Mouse (Mus musculus): Measurements from ENCODE around the gene Syt2. TPM values are rescaled to one million over a fixed set of nuclear protein-coding genes. Genes with fewer than 3 reads are reported as not detected.

Gene Syt2
- polyA plus RNA-seq, 1 experiment = 5.7 TPM

DNA sequence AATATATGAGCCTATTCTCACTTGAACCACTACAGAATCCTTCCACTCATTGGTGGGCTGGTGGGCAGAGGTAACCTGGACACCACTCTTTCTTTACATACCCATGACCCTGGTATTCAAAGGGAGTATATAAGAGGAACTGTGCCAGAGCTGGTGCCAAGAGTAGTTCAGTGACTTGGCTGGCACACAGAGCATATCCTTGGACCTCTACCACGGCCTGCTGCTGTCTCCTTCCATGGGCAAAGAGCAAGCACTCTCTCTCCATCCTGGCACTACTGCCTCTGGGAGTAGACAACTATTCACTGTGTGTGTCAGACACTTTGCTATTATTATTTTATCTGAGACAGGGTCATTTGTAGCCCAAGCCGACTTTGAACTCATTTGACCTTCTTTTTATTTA lies 49.8 kb downstream of the Syt2 start:
- no peak for DNase-seq (ENCODE audit: low read depth)
- TF ChIP-seq POLR2A (IDR thresholded peaks at IDR 0.05; ENCODE audit: borderline replicate concordance, extremely low read depth, insufficient read depth, insufficient read length, poor library complexity, severe bottlenecking) (no peak), CTCF (IDR thresholded peaks at IDR 0.05; ENCODE audit: borderline replicate concordance, extremely low read depth, insufficient read depth, insufficient read length) (no peak)

DNA sequence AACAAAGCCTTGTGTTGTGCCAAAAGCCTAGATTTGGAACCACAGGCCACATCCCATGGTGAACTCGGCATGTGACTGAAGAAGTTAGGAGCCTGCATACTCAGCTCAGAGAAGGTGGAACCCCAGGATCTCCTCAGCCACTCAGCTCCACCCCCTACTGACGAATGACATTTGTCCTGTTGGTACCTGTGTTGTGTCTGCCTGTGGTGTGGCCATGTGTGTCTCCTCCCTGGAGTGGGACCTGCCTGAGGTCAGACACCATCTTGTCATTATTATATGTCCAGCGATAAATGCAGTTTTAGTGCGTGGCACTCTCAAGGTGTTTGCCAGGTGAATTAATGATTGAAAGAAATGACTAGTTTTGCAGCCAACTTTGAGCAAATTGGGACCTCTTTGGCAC lies 50.6 kb downstream of the Syt2 start:
- DNase-seq (ENCODE audit: low read depth) = no peak
- TF ChIP-seq CTCF (IDR thresholded peaks at IDR 0.05; ENCODE audit: borderline replicate concordance, extremely low read depth, insufficient read depth, insufficient read length) (no peak), POLR2A (IDR thresholded peaks at IDR 0.05; ENCODE audit: borderline replicate concordance, extremely low read depth, insufficient read depth, insufficient read length, poor library complexity, severe bottlenecking) (no peak)

DNA sequence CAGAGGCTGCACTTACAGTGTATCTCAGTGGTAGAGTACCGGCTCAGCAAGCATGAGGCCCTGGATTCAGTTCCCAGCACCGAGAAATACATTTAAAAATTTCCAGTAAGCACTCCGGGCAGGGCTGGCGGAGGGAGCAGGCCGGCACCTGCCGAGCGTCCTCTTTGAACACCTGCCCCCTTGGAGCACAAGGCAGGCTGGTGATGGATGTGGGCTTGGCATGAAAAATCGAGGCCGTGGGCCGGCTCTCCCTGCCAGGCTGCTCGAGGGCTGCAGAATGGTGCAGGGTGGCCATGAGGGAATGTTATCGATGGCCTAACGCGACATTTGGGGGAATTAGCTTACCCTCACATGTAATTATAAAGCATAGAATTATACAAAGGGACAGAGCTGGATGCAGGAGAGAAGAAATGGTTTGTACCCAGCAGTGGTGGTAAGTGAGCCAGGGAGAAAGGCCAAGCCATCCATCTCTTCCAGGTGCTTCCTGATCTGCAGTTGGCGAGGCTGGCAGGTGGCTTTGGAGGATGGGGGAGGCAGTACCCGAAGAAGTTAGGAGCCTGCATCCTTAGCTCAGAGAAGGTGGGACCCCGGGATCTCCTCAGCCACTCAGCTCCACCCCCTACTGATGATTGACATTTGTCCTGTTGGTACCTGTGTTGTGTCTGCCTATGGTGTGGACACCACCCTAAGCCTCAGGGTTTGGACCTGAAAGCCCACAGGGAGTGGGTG lies 51.2 kb downstream of the Syt2 start:
- no peak for DNase-seq (ENCODE audit: low read depth)
- TF ChIP-seq CTCF (IDR thresholded peaks at IDR 0.05; ENCODE audit: borderline replicate concordance, extremely low read depth, insufficient read depth, insufficient read length) = no peak
- no peak for TF ChIP-seq POLR2A (IDR thresholded peaks at IDR 0.05; ENCODE audit: borderline replicate concordance, extremely low read depth, insufficient read depth, insufficient read length, poor library complexity, severe bottlenecking)

DNA sequence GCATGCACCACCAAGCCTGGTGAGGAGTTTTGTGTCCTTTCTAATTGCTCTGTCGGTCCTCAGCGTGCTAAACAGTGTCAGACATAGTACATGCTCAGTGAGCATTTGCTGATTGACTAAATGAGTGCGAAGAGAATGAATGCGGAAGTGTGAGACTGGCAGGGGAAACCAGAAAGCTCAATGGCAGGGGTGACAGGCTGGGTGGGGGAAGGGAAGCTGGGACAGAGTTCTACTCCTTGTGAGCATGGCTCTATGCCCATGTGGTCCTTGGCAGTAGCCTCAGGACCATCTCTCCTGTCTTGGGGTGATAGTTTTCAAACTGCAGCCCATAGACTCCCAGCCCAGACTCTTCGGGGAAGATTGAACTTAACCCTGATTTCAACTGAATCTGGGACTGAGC lies 52.0 kb downstream of the Syt2 start:
- peak; percentile 56 for DNase-seq (ENCODE audit: low read depth)
- TF ChIP-seq CTCF (IDR thresholded peaks at IDR 0.05; ENCODE audit: borderline replicate concordance, extremely low read depth, insufficient read depth, insufficient read length) (no peak), POLR2A (IDR thresholded peaks at IDR 0.05; ENCODE audit: borderline replicate concordance, extremely low read depth, insufficient read depth, insufficient read length, poor library complexity, severe bottlenecking) (no peak)

DNA sequence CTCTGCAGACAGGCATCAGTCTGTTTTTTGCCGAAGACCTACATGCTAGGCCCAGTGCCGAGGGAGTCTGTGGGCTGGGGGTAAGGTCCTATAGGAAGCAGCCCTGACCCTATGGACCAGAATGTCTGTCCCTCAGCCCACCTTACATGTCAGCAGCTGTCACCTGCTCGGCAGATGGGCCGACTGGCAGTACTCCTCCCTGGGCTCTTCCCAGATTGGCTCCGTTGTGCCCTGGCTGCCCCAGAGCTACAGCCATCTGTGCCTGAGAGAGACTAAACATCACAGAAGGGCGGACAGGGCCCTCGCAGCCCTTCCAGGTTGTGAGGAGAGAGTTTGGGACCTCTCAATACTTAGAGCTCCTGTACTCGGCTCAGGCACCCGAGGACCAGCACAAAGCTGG lies 52.9 kb downstream of the Syt2 start:
- peak; percentile 44 for DNase-seq (ENCODE audit: low read depth)
- TF ChIP-seq POLR2A (IDR thresholded peaks at IDR 0.05; ENCODE audit: borderline replicate concordance, extremely low read depth, insufficient read depth, insufficient read length, poor library complexity, severe bottlenecking) = no peak

DNA sequence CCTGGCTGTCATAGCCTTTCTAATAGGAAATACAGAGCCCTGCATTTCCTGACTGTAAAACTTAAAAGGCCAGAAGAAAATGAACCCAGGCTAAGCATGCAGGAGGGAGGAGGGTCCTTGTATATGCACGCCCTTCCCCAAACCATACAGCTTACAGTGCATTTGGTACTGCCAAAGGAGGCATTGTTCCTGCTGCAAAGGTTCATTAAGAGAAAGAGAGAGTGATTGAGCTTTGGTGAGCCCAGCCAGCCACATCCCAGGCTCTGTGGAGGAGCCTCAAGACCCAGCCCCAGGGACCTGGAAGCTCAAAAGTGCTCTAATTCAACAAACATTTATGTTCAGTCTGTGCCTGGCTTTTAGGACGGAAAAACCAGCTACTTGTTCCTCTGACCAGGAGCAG lies 53.7 kb downstream of the Syt2 start:
- peak; percentile 80 for DNase-seq (ENCODE audit: low read depth)
- TF ChIP-seq CTCF (IDR thresholded peaks at IDR 0.05; ENCODE audit: borderline replicate concordance, extremely low read depth, insufficient read depth, insufficient read length) (no peak), POLR2A (IDR thresholded peaks at IDR 0.05; ENCODE audit: borderline replicate concordance, extremely low read depth, insufficient read depth, insufficient read length, poor library complexity, severe bottlenecking) (no peak)

DNA sequence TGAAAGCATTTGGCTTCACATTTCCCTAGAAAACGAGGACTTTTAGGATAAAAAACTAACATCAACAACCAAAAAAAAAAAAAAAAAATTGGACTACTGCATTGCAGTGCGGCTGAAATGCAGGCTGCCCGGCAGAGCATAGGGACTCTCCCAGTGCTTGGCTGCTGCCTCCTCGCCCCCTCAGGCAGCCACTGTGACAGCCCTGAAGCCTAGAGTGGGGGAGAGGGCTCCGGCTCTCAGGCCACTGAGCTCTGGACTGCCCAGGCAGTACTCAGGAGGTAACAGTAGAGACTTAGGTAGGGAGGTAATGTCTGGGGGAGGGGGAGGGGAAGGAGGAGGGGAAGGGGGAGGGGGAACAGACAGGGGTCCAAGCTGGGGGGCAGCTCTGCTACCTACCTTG lies 54.2 kb downstream of the Syt2 start:
- TF ChIP-seq POLR2A (IDR thresholded peaks at IDR 0.05; ENCODE audit: borderline replicate concordance, extremely low read depth, insufficient read depth, insufficient read length, poor library complexity, severe bottlenecking) = no peak
- TF ChIP-seq CTCF (IDR thresholded peaks at IDR 0.05; ENCODE audit: borderline replicate concordance, extremely low read depth, insufficient read depth, insufficient read length) = no peak
- DNase-seq (ENCODE audit: low read depth) = no peak

DNA sequence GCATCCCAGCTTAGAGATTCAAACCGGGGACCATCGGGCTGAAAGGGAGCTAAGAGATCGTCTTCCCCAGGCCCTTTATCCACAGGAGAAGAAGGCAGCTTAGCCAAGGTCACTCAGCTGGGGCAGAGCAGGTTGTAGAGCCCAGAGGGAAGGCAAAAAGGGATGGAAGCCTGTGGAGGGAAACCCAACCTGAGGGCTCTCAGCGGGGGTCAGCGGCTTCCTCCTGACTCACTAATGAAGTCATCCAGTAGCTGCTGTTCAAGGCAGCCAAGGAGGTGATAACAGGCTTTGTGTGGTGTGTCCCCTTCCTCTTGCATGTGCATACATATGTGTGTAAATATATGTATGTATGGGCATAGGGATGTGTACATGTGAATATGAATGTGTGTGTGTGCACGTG lies 54.7 kb downstream of the Syt2 start:
- DNase-seq (ENCODE audit: low read depth) = no peak
- TF ChIP-seq CTCF (IDR thresholded peaks at IDR 0.05; ENCODE audit: borderline replicate concordance, extremely low read depth, insufficient read depth, insufficient read length) (no peak), POLR2A (IDR thresholded peaks at IDR 0.05; ENCODE audit: borderline replicate concordance, extremely low read depth, insufficient read depth, insufficient read length, poor library complexity, severe bottlenecking) (no peak)

DNA sequence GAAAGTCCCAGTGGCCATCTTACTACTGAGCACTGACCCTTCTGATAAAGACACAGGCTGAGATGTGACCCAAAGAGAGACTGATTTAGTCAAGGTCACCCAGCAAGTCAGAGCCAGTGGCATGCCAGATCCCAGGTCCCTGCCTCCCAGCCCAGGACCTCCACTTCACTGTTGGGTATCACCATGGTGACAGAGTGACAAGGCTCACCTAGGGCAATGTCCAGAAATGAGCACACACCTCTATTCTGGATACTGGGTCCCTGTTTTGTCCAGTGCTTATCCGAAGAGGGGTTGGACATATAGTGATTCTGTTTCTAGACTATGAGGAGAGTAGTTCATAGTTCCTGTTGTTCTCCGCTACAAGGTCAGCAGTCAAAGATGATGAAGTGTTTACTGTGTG lies 56.8 kb downstream of the Syt2 start:
- TF ChIP-seq CTCF (IDR thresholded peaks at IDR 0.05; ENCODE audit: borderline replicate concordance, extremely low read depth, insufficient read depth, insufficient read length) (no peak), POLR2A (IDR thresholded peaks at IDR 0.05; ENCODE audit: borderline replicate concordance, extremely low read depth, insufficient read depth, insufficient read length, poor library complexity, severe bottlenecking) (no peak)

DNA sequence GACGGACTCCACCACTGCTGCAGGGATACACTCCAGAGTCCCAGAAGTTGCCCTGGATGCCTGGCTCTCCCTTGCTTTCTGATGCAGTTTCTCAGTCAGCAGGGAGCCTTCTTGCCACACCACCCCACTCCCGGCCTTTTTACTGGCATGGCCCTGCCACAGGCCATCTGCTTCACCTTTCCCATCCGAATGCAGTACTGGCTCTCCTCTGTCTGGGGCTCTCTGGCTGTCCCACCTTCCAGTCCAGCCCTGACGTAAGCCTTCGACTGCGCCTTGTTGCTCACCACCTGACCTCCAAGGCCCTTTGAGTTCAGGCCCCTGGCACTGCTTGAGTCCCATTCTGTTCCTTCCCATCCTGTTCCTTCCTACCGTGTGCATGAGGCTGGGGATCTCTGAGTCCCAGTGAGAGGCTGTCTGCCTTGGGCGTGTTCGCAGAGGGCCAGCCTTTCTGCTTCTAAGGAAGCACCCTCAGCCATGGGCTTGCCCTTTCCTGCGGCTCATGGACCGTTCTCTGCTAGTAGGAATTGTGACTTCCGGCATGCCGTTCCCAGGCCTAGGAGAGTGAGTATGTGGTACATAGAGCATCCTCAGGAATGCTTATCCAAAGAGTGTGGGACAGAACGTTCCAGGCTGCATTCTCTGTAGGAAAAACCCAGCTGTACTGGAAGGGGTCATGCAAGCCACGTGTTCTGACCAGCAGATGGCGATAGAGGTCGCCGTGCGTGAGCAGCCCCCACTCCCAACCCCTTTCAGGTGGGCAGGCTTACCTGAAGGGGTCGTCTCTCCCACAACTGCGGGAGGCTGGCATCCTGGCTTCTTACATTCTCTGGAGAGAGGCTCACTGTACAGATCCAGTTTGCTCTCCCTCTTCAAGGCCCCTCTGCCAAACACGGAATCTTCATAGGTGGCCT lies 58.2 kb downstream of the Syt2 start:
- peak; percentile 67 for DNase-seq (ENCODE audit: low read depth)
- TF ChIP-seq CTCF (IDR thresholded peaks at IDR 0.05; ENCODE audit: borderline replicate concordance, extremely low read depth, insufficient read depth, insufficient read length) (peak; percentile 95), POLR2A (IDR thresholded peaks at IDR 0.05; ENCODE audit: borderline replicate concordance, extremely low read depth, insufficient read depth, insufficient read length, poor library complexity, severe bottlenecking) (no peak)

More for the DNA sequence above, 56.8 kb downstream of the Syt2 start:
- DNase-seq (ENCODE audit: low read depth) = no peak

DNA sequence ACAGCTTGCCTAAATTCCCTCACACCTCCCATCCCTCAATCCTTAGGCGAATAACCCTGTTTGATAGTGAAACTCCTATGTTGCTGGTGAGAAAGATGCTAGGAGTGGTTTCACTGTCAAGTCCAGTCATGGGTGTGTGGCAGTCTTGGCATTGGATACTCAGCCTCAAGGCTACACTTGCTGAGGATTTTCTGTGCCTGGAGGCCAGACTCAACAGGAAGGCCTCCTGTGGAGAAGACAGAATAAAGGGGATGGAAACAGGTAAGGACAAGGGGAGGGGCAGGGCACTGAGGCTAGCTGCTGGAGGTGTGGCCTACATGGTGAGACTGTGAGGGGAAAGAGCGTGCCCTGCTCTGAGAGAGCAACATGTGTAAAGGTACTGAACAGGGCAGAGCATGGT lies 60.1 kb downstream of the Syt2 start:
- DNase-seq (ENCODE audit: low read depth) = no peak
- TF ChIP-seq CTCF (IDR thresholded peaks at IDR 0.05; ENCODE audit: borderline replicate concordance, extremely low read depth, insufficient read depth, insufficient read length) = no peak
- TF ChIP-seq POLR2A (IDR thresholded peaks at IDR 0.05; ENCODE audit: borderline replicate concordance, extremely low read depth, insufficient read depth, insufficient read length, poor library complexity, severe bottlenecking) = no peak

All from brain, embryonic 14.5 days (tissue).